Mouse (Mus musculus) brain, embryonic 14.5 days (tissue): ENCODE measurements around the gene Cd86.

ENCODE experiments used
- CTCF ChIP-seq: fragments of 200-500 bp; IDR thresholded peaks from 2 replicates; pipeline ENCODE4 v1.5.1; 2012; ENCODE audit warnings: inconsistent platforms, mild to moderate bottlenecking, moderate library complexity, borderline replicate concordance; ENCODE audit not compliant: insufficient read depth, insufficient read length; ENCODE audit errors: extremely low read depth
- POLR2A ChIP-seq: fragments of 200-500 bp; IDR thresholded peaks from 2 replicates; pipeline ENCODE4 v1.6.1; 2012; ENCODE audit warnings: mild to moderate bottlenecking, inconsistent platforms, borderline replicate concordance; ENCODE audit not compliant: poor library complexity, insufficient read depth, insufficient read length, severe bottlenecking; ENCODE audit errors: extremely low read depth

GRCm38 (mm10) chr16:36559573-36559972 is 106.3 kb downstream of the Cd86 start:
- TF ChIP-seq CTCF (no peak), POLR2A (no peak)
